In genomic region chr15:89378831-89379401, GRCm38 (mm10) we compare ENCODE assay signal across 8 mouse cellular contexts. TPM values are rescaled to one million over a fixed set of nuclear protein-coding genes. Genes with fewer than 3 reads are reported as not detected.
DNase-seq lines count a peak whose midpoint lies in the region; ATAC-seq lines count a peak whose summit lies in the region.

Odf3b (minus strand) TSS chr15:89379282.

- peak; percentile 90 for DNase-seq in brain, adult 2 months (ENCODE audit: low read depth, low spot score)
- peak; percentile 84 to 88 for DNase-seq in cerebellum, postnatal 36 days
- peak; percentile 48 for DNase-seq in lung, postnatal 14 days
- DNase-seq in layer of hippocampus, postnatal 14 days (ENCODE audit: low spot score in 2 of 2), result no peak
- DNase-seq in c-Kit-positive CD71-positive TER-119-positive erythroid progenitor cells, embryonic 14.5 days (ENCODE audit: low spot score), result no peak

- H3K9ac ChIP-seq in heart, embryonic 11.5 days (ENCODE audit: low read depth, low read length), result peak within 1 kb of the TSS; percentile 54
- H3K9ac ChIP-seq in kidney, embryonic 14.5 days (ENCODE audit: low read depth, low read length), result peak within 1 kb of the TSS; percentile 28; the same call in 1 of the 2 replicates
- peak within 1 kb of the TSS; percentile 50 for H3K9ac ChIP-seq in stomach, embryonic 16.5 days (ENCODE audit: low read length)

- peak within 1 kb of the TSS; percentile 75 for H3K4me2 ChIP-seq in heart, embryonic 11.5 days
- peak within 1 kb of the TSS; percentile 71 for H3K4me2 ChIP-seq in kidney, embryonic 14.5 days (replicated peaks; ENCODE audit: low read depth, low read length)
- peak within 1 kb of the TSS; percentile 58 for H3K4me2 ChIP-seq in stomach, embryonic 16.5 days (ENCODE audit: low read depth, low read length)

- H3K9me3 ChIP-seq in heart, embryonic 11.5 days (replicated peaks; ENCODE audit: control insufficient read depth, low read length), result no peaks in the 10 kb centered on the region
- H3K9me3 ChIP-seq in kidney, embryonic 14.5 days (ENCODE audit: control insufficient read depth, low read length), result no peaks in the 10 kb centered on the region
- no peaks in the 10 kb centered on the region for H3K9me3 ChIP-seq in stomach, embryonic 16.5 days (replicated peaks; ENCODE audit: control insufficient read depth, low read length)

- peaks cover 19% of the 10 kb centered on the region for H3K4me1 ChIP-seq in heart, embryonic 11.5 days (ENCODE audit: control insufficient read depth, insufficient read depth, low read length)
- peaks cover 21% of the 10 kb centered on the region; the same call in 1 of the 2 replicates for H3K4me1 ChIP-seq in kidney, embryonic 14.5 days (ENCODE audit: control insufficient read depth, insufficient read depth, low read length)
- H3K4me1 ChIP-seq in stomach, embryonic 16.5 days (ENCODE audit: control insufficient read depth, insufficient read depth, low read length), result peaks cover 12% of the 10 kb centered on the region

- peak within 1 kb of the TSS; percentile 48 for H3K4me3 ChIP-seq in heart, embryonic 11.5 days (ENCODE audit: low read depth, low read length)
- peak within 1 kb of the TSS; percentile 43 for H3K4me3 ChIP-seq in kidney, embryonic 14.5 days (ENCODE audit: low read length)
- peak within 1 kb of the TSS; percentile 42 for H3K4me3 ChIP-seq in stomach, embryonic 16.5 days (replicated peaks; ENCODE audit: low read length)

- peaks cover 46% of the 10 kb centered on the region for H3K27me3 ChIP-seq in heart, embryonic 11.5 days (ENCODE audit: control insufficient read depth, insufficient read depth, low read length)
- peaks cover 44% of the 10 kb centered on the region for H3K27me3 ChIP-seq in kidney, embryonic 14.5 days (ENCODE audit: control insufficient read depth, insufficient read depth, low read length)
- H3K27me3 ChIP-seq in stomach, embryonic 16.5 days (ENCODE audit: control insufficient read depth, insufficient read depth, low read length), result peaks cover 42% of the 10 kb centered on the region

- no peak within 1 kb of the TSS for H3K27ac ChIP-seq in heart, embryonic 11.5 days (ENCODE audit: low read depth, low read length)
- no peak within 1 kb of the TSS for H3K27ac ChIP-seq in kidney, embryonic 14.5 days (ENCODE audit: low read depth, low read length)
- no peak within 1 kb of the TSS for H3K27ac ChIP-seq in stomach, embryonic 16.5 days (ENCODE audit: low read length)

- H3K36me3 ChIP-seq in heart, embryonic 11.5 days (ENCODE audit: control insufficient read depth, insufficient read depth, low read length), result no peaks in the 10 kb centered on the region
- H3K36me3 ChIP-seq in kidney, embryonic 14.5 days (ENCODE audit: control insufficient read depth, insufficient read depth, low read length), result no peaks in the 10 kb centered on the region
- H3K36me3 ChIP-seq in stomach, embryonic 16.5 days (ENCODE audit: control insufficient read depth, insufficient read depth, low read length), result no peaks in the 10 kb centered on the region

- 2% methylated on average over 33 of the region's 33 CpGs for WGBS in heart, embryonic 11.5 days (ENCODE audit: insufficient replicate concordance)
- WGBS in kidney, embryonic 14.5 days, result under 1% methylated on average over 33 of the region's 33 CpGs
- WGBS in stomach, embryonic 16.5 days, result under 1% methylated on average over 33 of the region's 33 CpGs

- no peak for ATAC-seq in heart, embryonic 11.5 days (replicated peaks; ENCODE audit: insufficient number of reproducible peaks, low FRiP score, low TSS enrichment)
- ATAC-seq in kidney, embryonic 14.5 days (ENCODE audit: low FRiP score, low TSS enrichment), result no peak
- ATAC-seq in stomach, embryonic 16.5 days (ENCODE audit: insufficient read depth, low FRiP score), result peak; percentile 18; the same call in 1 of the 2 replicates

RNA-seq across cellular contexts. Expression of gene Odf3b, which starts in this region (rescaled TPM):
- polyA plus RNA-seq in heart, embryonic 11.5 days (2014; fragmentation: Nextera tagmentation; extraction: Ambion mirVana), result 0.54 and 1.00 TPM in 2 replicates
- 0.50 TPM in 1 of 2 replicates, not detected in the other for polyA plus RNA-seq in kidney, embryonic 14.5 days (2014; fragmentation: Nextera tagmentation; extraction: Ambion mirVana)
- 0.54 and 0.94 TPM in 2 replicates for polyA plus RNA-seq in stomach, embryonic 16.5 days (2015; fragmentation: Nextera tagmentation; extraction: Ambion mirVana)
- 1 to 10 TPM; 2.7 to 5.3 TPM for total RNA-seq in layer of hippocampus, postnatal 14 days (2021)

Comparison
In these comparisons a context has a peak if more than half of its experiments do, and no peak if none do; other contexts are left out.
1. Peak in ATAC-seq, H3K4me3 ChIP-seq, H3K9ac ChIP-seq and H3K4me2 ChIP-seq in stomach, embryonic 16.5 days; RNA of the gene not detected or under 1 TPM.
2. DNase-seq: peak in brain, adult 2 months (single experiment), cerebellum, postnatal 36 days (2 of 2) and lung, postnatal 14 days (single experiment); none in layer of hippocampus, postnatal 14 days (0 of 2) and c-Kit-positive CD71-positive TER-119-positive erythroid progenitor cells, embryonic 14.5 days (single experiment).
3. Peak in every context shown above with its lines, with median percentiles within 50 percentile points of each other: H3K4me2 ChIP-seq, H3K4me3 ChIP-seq and H3K9ac ChIP-seq.